Mouse (Mus musculus) MEL (cell line): ENCODE data around the gene Pnpla1. TPM values are rescaled to one million over a fixed set of nuclear protein-coding genes. Genes with fewer than 3 reads are reported as not detected.

Experiments
- DNase-seq: peaks from one replicate; pipeline ENCODE4 v3.0.0; 2011; ENCODE audit warnings: low read depth, low spot score
- H3K27ac ChIP-seq: 2 replicates; pipeline ENCODE4 v1.5.1; 2012; ENCODE audit warnings: low read depth, mild to moderate bottlenecking, control low read depth, low read length, moderate library complexity; ENCODE audit not compliant: control insufficient read depth
- H3K27me3 ChIP-seq, 2 experiments: fragments of 150-350 bp in 1 of 2; sonication (generic) in 1 of 2; 2 replicates each; pipeline ENCODE4 v1.6.1; 2012; ENCODE audit warnings: low read length in 2 of 2, mild to moderate bottlenecking in 2 of 2, improper control_type of control experiment in 1 of 2, moderate library complexity in 1 of 2; ENCODE audit not compliant: insufficient read depth in 2 of 2, control insufficient read depth in 1 of 2
- H3K36me3 ChIP-seq, 2 experiments: 2 replicates each; pipeline ENCODE4 v1.6.1; 2012 to 2014; ENCODE audit warnings: low read length in 2 of 2, improper control_type of control experiment in 1 of 2, inconsistent platforms in 1 of 2, mild to moderate bottlenecking in 1 of 2; ENCODE audit not compliant: insufficient read depth in 2 of 2, control insufficient read depth in 1 of 2
- H3K4me1 ChIP-seq, 2 experiments: fragments of 150-350 bp in 1 of 2; sonication (generic) in 1 of 2; 2 replicates each; pipeline ENCODE4 v1.6.1; 2012; ENCODE audit warnings: low read length in 2 of 2, improper control_type of control experiment in 1 of 2, mild to moderate bottlenecking in 1 of 2; ENCODE audit not compliant: insufficient read depth in 2 of 2, control insufficient read depth in 1 of 2
- H3K4me3 ChIP-seq, 2 experiments: fragments of 150-350 bp in 1 of 2; sonication (generic) in 1 of 2; 2 replicates each; pipeline ENCODE4 v1.5.1; 2012; ENCODE audit warnings: low read depth in 2 of 2, low read length in 2 of 2, mild to moderate bottlenecking in 2 of 2, moderate library complexity in 2 of 2, control low read depth in 1 of 2, improper control_type of control experiment in 1 of 2; ENCODE audit not compliant: control insufficient read depth in 1 of 2, insufficient read depth in 1 of 2
- H3K79me2 ChIP-seq: 2 replicates; pipeline ENCODE4 v1.6.1; 2012; ENCODE audit warnings: mild to moderate bottlenecking, low read length, moderate library complexity; ENCODE audit not compliant: control insufficient read depth, poor library complexity, insufficient read depth
- H3K9ac ChIP-seq: 2 replicates; pipeline ENCODE4 v1.6.1; 2012; ENCODE audit warnings: low read depth, mild to moderate bottlenecking, control low read depth, low read length, moderate library complexity; ENCODE audit not compliant: control insufficient read depth, poor library complexity, severe bottlenecking
- H3K9me3 ChIP-seq: fragments of 150-350 bp; sonication (generic); replicated peaks from 2 replicates; pipeline ENCODE4 v1.6.1; 2012; ENCODE audit warnings: mild to moderate bottlenecking, low read length, improper control_type of control experiment, moderate library complexity; ENCODE audit not compliant: insufficient read depth
- BHLHE40 ChIP-seq: IDR thresholded peaks from 2 replicates; pipeline ENCODE4 v1.6.1; 2012; ENCODE audit warnings: low read depth, mild to moderate bottlenecking, inconsistent platforms, low read length, improper control_type of control experiment, borderline replicate concordance
- CHD1 ChIP-seq: IDR thresholded peaks from 2 replicates; pipeline ENCODE4 v1.6.1; 2012; ENCODE audit warnings: low read depth, mild to moderate bottlenecking, inconsistent platforms, low read length, improper control_type of control experiment
- E2F4 ChIP-seq: IDR thresholded peaks from 2 replicates; pipeline ENCODE4 v1.6.1; 2011; ENCODE audit warnings: low read depth, low read length, improper control_type of control experiment, borderline replicate concordance
- EP300 ChIP-seq, 2 experiments: IDR thresholded peaks; 2 replicates each; pipeline ENCODE4 v1.6.1; 2011; ENCODE audit warnings: improper control_type of control experiment in 2 of 2, low read length in 2 of 2, low read depth in 1 of 2, mild to moderate bottlenecking in 1 of 2
- ETS1 ChIP-seq: IDR thresholded peaks from 2 replicates; pipeline ENCODE4 v1.6.1; 2012; ENCODE audit warnings: low read depth, mild to moderate bottlenecking, inconsistent platforms, low read length, improper control_type of control experiment, moderate library complexity
- GATA1 ChIP-seq: IDR thresholded peaks from 2 replicates; pipeline ENCODE4 v1.6.1; 2011; ENCODE audit warnings: low read depth, low read length, improper control_type of control experiment
- HCFC1 ChIP-seq: IDR thresholded peaks from 2 replicates; pipeline ENCODE4 v1.6.1; 2012; ENCODE audit warnings: low read depth, mild to moderate bottlenecking, inconsistent platforms, low read length, improper control_type of control experiment, moderate library complexity
- JUND ChIP-seq: IDR thresholded peaks from 2 replicates; pipeline ENCODE4 v1.6.1; 2011; ENCODE audit warnings: low read depth, mild to moderate bottlenecking, improper control_type of control experiment, low read length
- KAT2A ChIP-seq: conservative IDR thresholded peaks from 2 replicates; pipeline ENCODE4 v1.6.1; 2012; ENCODE audit warnings: low read depth, low read length, improper control_type of control experiment, inconsistent platforms
- MAFK ChIP-seq: IDR thresholded peaks from 2 replicates; pipeline ENCODE4 v1.6.1; 2011; ENCODE audit warnings: low read depth, mild to moderate bottlenecking, low read length, improper control_type of control experiment, borderline replicate concordance
- MAX ChIP-seq: IDR thresholded peaks from 2 replicates; pipeline ENCODE4 v1.6.1; 2011; ENCODE audit warnings: low read length, improper control_type of control experiment
- MAZ ChIP-seq: IDR thresholded peaks from 2 replicates; pipeline ENCODE4 v1.6.1; 2012; ENCODE audit warnings: low read depth, mild to moderate bottlenecking, inconsistent platforms, low read length, improper control_type of control experiment
- MYB ChIP-seq: IDR thresholded peaks from 2 replicates; pipeline ENCODE4 v1.6.1; 2011; ENCODE audit warnings: mild to moderate bottlenecking, low read depth, low read length, improper control_type of control experiment
- NELFE ChIP-seq: IDR thresholded peaks from 2 replicates; pipeline ENCODE4 v1.6.1; 2011; ENCODE audit warnings: low read depth, low read length, improper control_type of control experiment
- NRF1 ChIP-seq: IDR thresholded peaks from 2 replicates; pipeline ENCODE4 v1.6.1; 2014; ENCODE audit warnings: low read depth, mild to moderate bottlenecking, inconsistent platforms, low read length, improper control_type of control experiment, moderate library complexity; ENCODE audit not compliant: poor library complexity, insufficient read depth, severe bottlenecking
- POLR2A ChIP-seq, 2 experiments: IDR thresholded peaks; 2 replicates each; pipeline ENCODE4 v1.6.1; 2011 to 2012; ENCODE audit warnings: low read length in 2 of 2, mild to moderate bottlenecking in 2 of 2, control low read depth in 1 of 2, improper control_type of control experiment in 1 of 2, low read depth in 1 of 2, moderate library complexity in 1 of 2; ENCODE audit not compliant: control insufficient read depth in 1 of 2, insufficient read depth in 1 of 2, poor library complexity in 1 of 2
- POLR2AphosphoS2 ChIP-seq: IDR thresholded peaks from 2 replicates; pipeline ENCODE4 v1.6.1; 2011; ENCODE audit warnings: low read length, improper control_type of control experiment
- RCOR1 ChIP-seq: IDR thresholded peaks from 2 replicates; pipeline ENCODE4 v1.6.1; 2012; ENCODE audit warnings: low read depth, mild to moderate bottlenecking, inconsistent platforms, low read length, improper control_type of control experiment
- SMC3 ChIP-seq: IDR thresholded peaks from 2 replicates; pipeline ENCODE4 v1.6.1; 2011; ENCODE audit warnings: low read depth, low read length, improper control_type of control experiment
- TBP ChIP-seq: IDR thresholded peaks from 2 replicates; pipeline ENCODE4 v1.8.0; 2011; ENCODE audit warnings: low read depth, low read length, improper control_type of control experiment
- UBTF ChIP-seq: IDR thresholded peaks from 2 replicates; pipeline ENCODE4 v1.6.1; 2012; ENCODE audit warnings: low read depth, mild to moderate bottlenecking, inconsistent platforms, low read length, improper control_type of control experiment, moderate library complexity, borderline replicate concordance; ENCODE audit not compliant: insufficient read depth
- USF1 ChIP-seq: IDR thresholded peaks from 2 replicates; pipeline ENCODE4 v1.6.1; 2014; ENCODE audit warnings: low read depth, mild to moderate bottlenecking, inconsistent platforms, low read length, improper control_type of control experiment, moderate library complexity
- USF2 ChIP-seq, 2 experiments: IDR thresholded peaks; 2 replicates each; pipeline ENCODE4 v1.6.1; 2011 to 2012; ENCODE audit warnings: improper control_type of control experiment in 2 of 2, low read length in 2 of 2, borderline replicate concordance in 1 of 2, inconsistent platforms in 1 of 2, low read depth in 1 of 2, mild to moderate bottlenecking in 1 of 2; ENCODE audit not compliant: insufficient read depth in 1 of 2
- polyA plus RNA-seq, 2 experiments: library from polyadenylated mRNA; stranded (reverse) in 1 of 2; unstranded in 1 of 2; fragments of >175 nt in 1 of 2; fragments of >200 nt in 1 of 2; gene quantifications; 2 replicates each; pipeline versions ENCODE4 v1.2.1 to v1.2.4; 2012; ENCODE audit warnings: low replicate concordance in 2 of 2, low read depth in 1 of 2; ENCODE audit not compliant: insufficient read length in 2 of 2, insufficient read depth in 1 of 2, missing spikeins in 1 of 2
- total RNA-seq: library from RNA; depleted of rRNA; stranded (reverse); fragments of 300-350 nt; gene quantifications from 2 replicates; pipeline ENCODE4 v1.2.3, GENCODE M21; 2012

The Pnpla1 gene
- total and polyA plus RNA-seq, 3 experiments, result 0.08 to 0.38 TPM; not detected in 1

- no peak for TF ChIP-seq USF2 (IDR thresholded peaks at IDR 0.05; ENCODE audit: borderline replicate concordance in 1 of 2, insufficient read depth in 1 of 2, low read depth in 1 of 2, low read length in 2 of 2)
- no peak; the same call in 1 of the 2 replicates for TF ChIP-seq MAX
- TF ChIP-seq CHD1, result no peak; the same call in 1 of the 2 replicates
- peak; percentile 77 for TF ChIP-seq NELFE
- TF ChIP-seq KAT2A, result peak; percentile 60
- TF ChIP-seq USF1, result no peak
- no peak for TF ChIP-seq RCOR1
- no peak for TF ChIP-seq MYB
- TF ChIP-seq MAZ, result no peak
Measured at GRCm38 (mm10) chr17:28896095-28896780, 38.0 kb downstream of the Pnpla1 start (continued).

- H3K9ac ChIP-seq, result no peak overlapping the region
- H3K36me3 ChIP-seq, result peaks cover 0 to 10% of the 10 kb centered on the region in 2 experiments; a peak in 2 of 4 replicates
- H3K4me3 ChIP-seq, result no peak overlapping the region
- no peaks in the 10 kb centered on the region for H3K27me3 ChIP-seq
- no peak overlapping the region for H3K27ac ChIP-seq
- H3K9me3 ChIP-seq, result no peaks in the 10 kb centered on the region
- H3K4me1 ChIP-seq, result peaks cover 3 to 10% of the 10 kb centered on the region in 2 experiments
- TF ChIP-seq NELFE (no peak), TBP (no peak), NRF1 (no peak), EP300 (IDR thresholded peaks at IDR 0.05; ENCODE audit: low read depth in 1 of 2, low read length in 2 of 2) (no peak)
- no peak for DNase-seq
- H3K79me2 ChIP-seq, result peaks cover 12% of the 10 kb centered on the region
Measured at GRCm38 (mm10) chr17:28897817-28898216, 39.6 kb downstream of the Pnpla1 start.

GRCm38 (mm10) chr17:28898249-28898648 is 40.0 kb downstream of the Pnpla1 start:
- no peak for DNase-seq
- Histone ChIP-seq H3K79me2 (peaks cover 12% of the 10 kb centered on the region), H3K9me3 (no peaks in the 10 kb centered on the region), H3K4me3 (no peak overlapping the region), H3K4me1 (peaks cover 3 to 10% of the 10 kb centered on the region in 2 experiments), H3K9ac (no peak overlapping the region), H3K27ac (no peak overlapping the region), H3K36me3 (peaks cover 0 to 10% of the 10 kb centered on the region in 2 experiments; a peak in 2 of 4 replicates), H3K27me3 (no peaks in the 10 kb centered on the region)
- TF ChIP-seq RCOR1, result no peak
- TF ChIP-seq USF2 (IDR thresholded peaks at IDR 0.05; ENCODE audit: borderline replicate concordance in 1 of 2, insufficient read depth in 1 of 2, low read depth in 1 of 2, low read length in 2 of 2), result no peak
- no peak for TF ChIP-seq MAX
- TF ChIP-seq NELFE, result no peak
- no peak for TF ChIP-seq CHD1
- no peak for TF ChIP-seq UBTF
- no peak for TF ChIP-seq MAFK
- no peak for TF ChIP-seq BHLHE40
- TF ChIP-seq KAT2A, result no peak
- TF ChIP-seq ETS1, result no peak
- no peak for TF ChIP-seq POLR2A (IDR thresholded peaks at IDR 0.05; ENCODE audit: control insufficient read depth in 1 of 2, insufficient read depth in 1 of 2, low read depth in 1 of 2, low read length in 2 of 2, poor library complexity in 1 of 2)
- no peak for TF ChIP-seq GATA1
- TF ChIP-seq E2F4, result no peak
- TF ChIP-seq SMC3, result no peak
- no peak for TF ChIP-seq HCFC1
- TF ChIP-seq POLR2AphosphoS2, result no peak
- no peak for TF ChIP-seq JUND
